Mouse (Mus musculus): ENCODE measurements at regions not wholly inside any gene's neighbourhood (a gene's known extent, or its start where the extent isn't known, plus 50 kb on each side); places are given as distances from the start of the nearest gene placed in this dataset.

GRCm38 (mm10) chr3:128570551-128570950 lies 629.1 kb upstream of the Pitx2 start:
- H3K4me3 ChIP-seq: no peak overlapping the region
- H3K27me3 ChIP-seq (ENCODE audit: low read depth, poor library complexity, severe bottlenecking): no peaks in the 10 kb centered on the region
- DNase-seq (ENCODE audit: low spot score): no peak
- H3K27ac ChIP-seq: no peak overlapping the region
- 92% methylated on average over 3 of the region's 3 CpGs for WGBS
- no peaks in the 10 kb centered on the region; the same call in 1 of the 2 replicates for H3K4me1 ChIP-seq
- no peaks in the 10 kb centered on the region for H3K9me3 ChIP-seq (replicated peaks)
- H3K36me3 ChIP-seq: no peaks in the 10 kb centered on the region

GRCm38 (mm10) chr3:128565386-128565785 lies 634.3 kb upstream of the Pitx2 start:
- Histone ChIP-seq H3K9me3 (replicated peaks) (no peaks in the 10 kb centered on the region), H3K36me3 (no peaks in the 10 kb centered on the region), H3K27me3 (ENCODE audit: low read depth, poor library complexity, severe bottlenecking) (no peaks in the 10 kb centered on the region), H3K4me1 (no peaks in the 10 kb centered on the region; the same call in 1 of the 2 replicates), H3K27ac (no peak overlapping the region), H3K4me3 (no peak overlapping the region)
- 86% methylated on average over 8 of the region's 8 CpGs for WGBS
- no peak for DNase-seq (ENCODE audit: low spot score)

- no peaks in the 10 kb centered on the region for H3K36me3 ChIP-seq
- DNase-seq (ENCODE audit: low spot score): no peak
- H3K4me1 ChIP-seq: no peaks in the 10 kb centered on the region
- H3K27ac ChIP-seq: no peak overlapping the region
- no peaks in the 10 kb centered on the region for H3K27me3 ChIP-seq (ENCODE audit: low read depth, poor library complexity, severe bottlenecking)
- H3K4me3 ChIP-seq: no peak overlapping the region
- WGBS: 86% methylated on average over 9 of the region's 9 CpGs
- no peaks in the 10 kb centered on the region for H3K9me3 ChIP-seq (replicated peaks)
Observed at GRCm38 (mm10) chr3:128546416-128547327, 650.5 kb upstream of the Fam241a start.

- no peaks in the 10 kb centered on the region for H3K27me3 ChIP-seq (ENCODE audit: low read depth, poor library complexity, severe bottlenecking)
- no peaks in the 10 kb centered on the region for H3K4me1 ChIP-seq
- no peak overlapping the region for H3K27ac ChIP-seq
- H3K36me3 ChIP-seq: no peaks in the 10 kb centered on the region
- no peak for DNase-seq (ENCODE audit: low spot score)
- no peak overlapping the region for H3K4me3 ChIP-seq
- no peaks in the 10 kb centered on the region for H3K9me3 ChIP-seq (replicated peaks)
- WGBS: 94% methylated on average over 4 of the region's 4 CpGs
Observed at GRCm38 (mm10) chr3:128525427-128525826, 629.3 kb upstream of the Fam241a start.

- Histone ChIP-seq H3K36me3 (no peaks in the 10 kb centered on the region), H3K4me3 (no peak overlapping the region), H3K4me1 (0 out of 2 replicates have a peak, but pooled peaks cover 3% of the 10 kb centered on the region), H3K27ac (no peak overlapping the region), H3K27me3 (ENCODE audit: low read depth, poor library complexity, severe bottlenecking) (no peaks in the 10 kb centered on the region), H3K9me3 (replicated peaks) (no peaks in the 10 kb centered on the region)
- no peak for DNase-seq (ENCODE audit: low spot score)
- WGBS: 80% methylated on average over 7 of the region's 7 CpGs
Observed at GRCm38 (mm10) chr3:128520671-128521103, 624.6 kb upstream of the Fam241a start.

GRCm38 (mm10) chr3:128519913-128520316 lies 623.8 kb upstream of the Fam241a start:
- H3K27ac ChIP-seq: no peak overlapping the region
- H3K4me1 ChIP-seq: 0 out of 2 replicates have a peak, but pooled peaks cover 3% of the 10 kb centered on the region
- H3K4me3 ChIP-seq: no peak overlapping the region
- 90% methylated on average over 6 of the region's 6 CpGs for WGBS
- DNase-seq (ENCODE audit: low spot score): no peak
- H3K27me3 ChIP-seq (ENCODE audit: low read depth, poor library complexity, severe bottlenecking): no peaks in the 10 kb centered on the region
- no peaks in the 10 kb centered on the region for H3K36me3 ChIP-seq
- no peaks in the 10 kb centered on the region for H3K9me3 ChIP-seq (replicated peaks)

- Histone ChIP-seq H3K36me3 (no peaks in the 10 kb centered on the region), H3K9me3 (replicated peaks) (no peaks in the 10 kb centered on the region), H3K4me1 (0 out of 2 replicates have a peak, but pooled peaks cover 3% of the 10 kb centered on the region), H3K27ac (no peak overlapping the region), H3K4me3 (no peak overlapping the region), H3K27me3 (ENCODE audit: low read depth, poor library complexity, severe bottlenecking) (no peaks in the 10 kb centered on the region)
- no peak for DNase-seq (ENCODE audit: low spot score)
- 88% methylated on average over 4 of the region's 4 CpGs for WGBS
Observed at GRCm38 (mm10) chr3:128518806-128519205, 622.7 kb upstream of the Fam241a start.

- DNase-seq (ENCODE audit: low spot score): no peak
- Histone ChIP-seq H3K4me3 (no peak overlapping the region), H3K4me1 (no peaks in the 10 kb centered on the region), H3K36me3 (no peaks in the 10 kb centered on the region), H3K27me3 (ENCODE audit: low read depth, poor library complexity, severe bottlenecking) (no peaks in the 10 kb centered on the region), H3K27ac (no peak overlapping the region), H3K9me3 (replicated peaks) (no peaks in the 10 kb centered on the region)
- 57% methylated on average over 3 of the region's 3 CpGs for WGBS
Observed at GRCm38 (mm10) chr3:128471111-128471510, 575.0 kb upstream of the Fam241a start.

GRCm38 (mm10) chr3:128429706-128430105 lies 533.6 kb upstream of the Fam241a start:
- Histone ChIP-seq H3K4me1 (no peaks in the 10 kb centered on the region), H3K36me3 (no peaks in the 10 kb centered on the region), H3K4me3 (no peak overlapping the region), H3K9me3 (replicated peaks) (no peaks in the 10 kb centered on the region), H3K27me3 (ENCODE audit: low read depth, poor library complexity, severe bottlenecking) (no peaks in the 10 kb centered on the region), H3K27ac (no peak overlapping the region)
- no peak for DNase-seq (ENCODE audit: low spot score)

GRCm38 (mm10) chr3:128415568-128415967 lies 519.4 kb upstream of the Fam241a start:
- Histone ChIP-seq H3K27ac (no peak overlapping the region), H3K4me3 (no peak overlapping the region), H3K4me1 (no peaks in the 10 kb centered on the region), H3K9me3 (replicated peaks) (no peaks in the 10 kb centered on the region), H3K36me3 (no peaks in the 10 kb centered on the region), H3K27me3 (ENCODE audit: low read depth, poor library complexity, severe bottlenecking) (no peaks in the 10 kb centered on the region)
- 95% methylated on average over 2 of the region's 2 CpGs for WGBS
- DNase-seq (ENCODE audit: low spot score): no peak

GRCm38 (mm10) chr3:128413481-128413880 lies 517.4 kb upstream of the Fam241a start:
- Histone ChIP-seq H3K27me3 (ENCODE audit: low read depth, poor library complexity, severe bottlenecking) (no peaks in the 10 kb centered on the region), H3K4me1 (no peaks in the 10 kb centered on the region), H3K27ac (no peak overlapping the region), H3K36me3 (no peaks in the 10 kb centered on the region), H3K9me3 (replicated peaks) (no peaks in the 10 kb centered on the region), H3K4me3 (no peak overlapping the region)
- 51% methylated on average over 1 of the region's 1 CpGs for WGBS
- no peak for DNase-seq (ENCODE audit: low spot score)

- Histone ChIP-seq H3K9me3 (replicated peaks) (no peaks in the 10 kb centered on the region), H3K27ac (no peak overlapping the region), H3K4me1 (no peaks in the 10 kb centered on the region), H3K36me3 (no peaks in the 10 kb centered on the region), H3K4me3 (no peak overlapping the region), H3K27me3 (ENCODE audit: low read depth, poor library complexity, severe bottlenecking) (no peaks in the 10 kb centered on the region)
- no peak for DNase-seq (ENCODE audit: low spot score)
Observed at GRCm38 (mm10) chr3:128412157-128412556, 516.0 kb upstream of the Fam241a start.

GRCm38 (mm10) chr3:128394805-128395204 lies 498.7 kb upstream of the Fam241a start:
- Histone ChIP-seq H3K27me3 (ENCODE audit: low read depth, poor library complexity, severe bottlenecking) (no peaks in the 10 kb centered on the region), H3K9me3 (replicated peaks) (no peaks in the 10 kb centered on the region), H3K27ac (no peak overlapping the region), H3K36me3 (no peaks in the 10 kb centered on the region), H3K4me3 (no peak overlapping the region), H3K4me1 (peaks cover 13% of the 10 kb centered on the region)
- no peak for DNase-seq (ENCODE audit: low spot score)
- whole genome bisulfite sequencing: 95% methylated on average over 3 of the region's 3 CpGs
